Mouse (Mus musculus) limb, embryonic 11.5 days (tissue): ENCODE results near the gene Tbc1d10c. TPM values are rescaled to one million over a fixed set of nuclear protein-coding genes. Genes with fewer than 3 reads are reported as not detected.
A peak's percentile ranks its signal among the peaks of the same experiment; 100 is the strongest.

ENCODE experiments used
- ATAC-seq: fragments of 200-750 bp; cut with Nextera tagmentation; 2 replicates; pipeline ENCODE4 v1.8.0; 2017; ENCODE audit warnings: low read depth; ENCODE audit not compliant: insufficient number of reproducible peaks, low FRiP score, low TSS enrichment
- DNase-seq: peaks from one replicate; pipeline ENCODE4 v3.0.0-alpha.2; 2015; ENCODE audit warnings: low spot score
- H3K27ac ChIP-seq: fragments of 300-500 bp; sonication (generic); replicated peaks from 2 replicates; pipeline ENCODE4 v1.5.1; 2014; ENCODE audit warnings: low read depth, mild to moderate bottlenecking, low read length
- H3K27me3 ChIP-seq: fragments of 300-500 bp; sonication (generic); 2 replicates; pipeline ENCODE4 v1.6.1; 2014; ENCODE audit warnings: mild to moderate bottlenecking, low read length, mixed read lengths; ENCODE audit not compliant: control insufficient read depth, insufficient read depth
- H3K36me3 ChIP-seq: fragments of 300-500 bp; sonication (generic); 2 replicates; pipeline ENCODE4 v1.6.1; 2014; ENCODE audit warnings: mild to moderate bottlenecking, low read length, moderate library complexity, mixed read lengths; ENCODE audit not compliant: control insufficient read depth, insufficient read depth
- H3K4me1 ChIP-seq: fragments of 300-500 bp; sonication (generic); 2 replicates; pipeline ENCODE4 v1.6.1; 2014; ENCODE audit warnings: low read length, mixed read lengths; ENCODE audit not compliant: control insufficient read depth, insufficient read depth
- H3K4me2 ChIP-seq: fragments of 300-500 bp; sonication (generic); 2 replicates; pipeline ENCODE4 v1.6.1; 2014; ENCODE audit warnings: low read depth, mild to moderate bottlenecking, moderate library complexity; ENCODE audit not compliant: severe bottlenecking
- H3K4me3 ChIP-seq: fragments of 300-500 bp; sonication (generic); 2 replicates; pipeline ENCODE4 v1.5.1; 2014; ENCODE audit warnings: low read depth, low read length
- H3K9ac ChIP-seq: fragments of 300-500 bp; sonication (generic); 2 replicates; pipeline ENCODE4 v1.6.1; 2014; ENCODE audit warnings: mild to moderate bottlenecking, low read length
- H3K9me3 ChIP-seq: fragments of 300-500 bp; sonication (generic); 2 replicates; pipeline ENCODE4 v1.6.1; 2016; ENCODE audit warnings: low read length; ENCODE audit not compliant: control insufficient read depth
- WGBS: fragments of 180-500 bp; shearing (Covaris S2); extraction: QIAGEN DNeasy Blood & Tissue Kit; methylation state at CpG from one replicate; pipeline ENCODE4 v1.1.7; 2014; 5-methylcytosine and 5-hydroxymethylcytosine counted together
- polyA plus RNA-seq: library from polyadenylated mRNA; unstranded; fragments of >200 nt; fragmentation: Nextera tagmentation; extraction: Ambion mirVana; gene quantifications from 2 replicates; pipeline ENCODE4 v1.2.1, GENCODE M21; 2014

Tbc1d10c gene
- polyA plus RNA-seq, 1 experiment from 2014 or later: 0.89 TPM

- no peak within 1 kb of the TSS for H3K27ac ChIP-seq
- H3K4me3 ChIP-seq: no peak within 1 kb of the TSS
- peaks cover 8% of the 10 kb centered on the region for H3K4me1 ChIP-seq
- H3K36me3 ChIP-seq: peaks cover 23% of the 10 kb centered on the region
- H3K9ac ChIP-seq: no peak within 1 kb of the TSS
- no peak within 1 kb of the TSS for H3K4me2 ChIP-seq
- DNase-seq (no peak), ATAC-seq (no peak)
- WGBS: 76% methylated on average over 11 of the region's 11 CpGs
- no peaks in the 10 kb centered on the region for H3K27me3 ChIP-seq
- no peaks in the 10 kb centered on the region for H3K9me3 ChIP-seq
Measured at GRCm38 (mm10) chr19:4153232-4153654, 37.8 kb downstream of the Tbc1d10c start, which contains the start of gene Ptprcap. TSS of gene Ptprcap (plus strand) at chr19:4153604.

GRCm38 (mm10) chr19:4152445-4153231, 38.4 kb downstream of the Tbc1d10c start:
- DNase-seq (no peak), ATAC-seq (no peak)
- Histone ChIP-seq H3K4me1 (peaks cover 14% of the 10 kb centered on the region), H3K9me3 (no peaks in the 10 kb centered on the region), H3K36me3 (peaks cover 21% of the 10 kb centered on the region), H3K4me3 (no peak overlapping the region), H3K27me3 (no peaks in the 10 kb centered on the region), H3K27ac (no peak overlapping the region), H3K9ac (no peak overlapping the region), H3K4me2 (no peak overlapping the region)
- WGBS: 85% methylated on average over 8 of the region's 8 CpGs

GRCm38 (mm10) chr19:4151898-4152297, 39.2 kb downstream of the Tbc1d10c start:
- DNase-seq (no peak), ATAC-seq (no peak)
- Histone ChIP-seq H3K4me2 (no peak overlapping the region), H3K27ac (no peak overlapping the region), H3K4me1 (peaks cover 15% of the 10 kb centered on the region), H3K4me3 (no peak overlapping the region), H3K9ac (no peak overlapping the region), H3K9me3 (no peaks in the 10 kb centered on the region), H3K27me3 (no peaks in the 10 kb centered on the region), H3K36me3 (peaks cover 17% of the 10 kb centered on the region)
- 91% methylated on average over 5 of the region's 5 CpGs for WGBS

- Histone ChIP-seq H3K4me2 (no peak overlapping the region), H3K36me3 (peaks cover 17% of the 10 kb centered on the region), H3K27ac (no peak overlapping the region), H3K4me3 (no peak overlapping the region), H3K9ac (no peak overlapping the region), H3K27me3 (no peaks in the 10 kb centered on the region), H3K4me1 (peaks cover 15% of the 10 kb centered on the region), H3K9me3 (no peaks in the 10 kb centered on the region)
- ATAC-seq: no peak
- 72% methylated on average over 5 of the region's 5 CpGs for WGBS
- no peak for DNase-seq
Measured at GRCm38 (mm10) chr19:4151488-4151860, 39.6 kb downstream of the Tbc1d10c start.

GRCm38 (mm10) chr19:4150567-4151487, 40.3 kb downstream of the Tbc1d10c start:
- 91% methylated on average over 22 of the region's 22 CpGs for WGBS
- ATAC-seq (no peak), DNase-seq (no peak)
- Histone ChIP-seq H3K4me2 (no peak overlapping the region), H3K36me3 (peaks cover 11% of the 10 kb centered on the region), H3K27ac (no peak overlapping the region), H3K4me1 (peaks cover 15% of the 10 kb centered on the region), H3K27me3 (no peaks in the 10 kb centered on the region), H3K9me3 (no peaks in the 10 kb centered on the region), H3K4me3 (no peak overlapping the region), H3K9ac (no peak overlapping the region)

- no peaks in the 10 kb centered on the region for H3K27me3 ChIP-seq
- 96% methylated on average over 17 of the region's 17 CpGs for WGBS
- H3K27ac ChIP-seq: no peak overlapping the region
- no peak overlapping the region for H3K4me2 ChIP-seq
- peaks cover 11% of the 10 kb centered on the region for H3K36me3 ChIP-seq
- peaks cover 15% of the 10 kb centered on the region for H3K4me1 ChIP-seq
- no peak overlapping the region for H3K9ac ChIP-seq
- no peak for DNase-seq
- H3K4me3 ChIP-seq: no peak overlapping the region
- ATAC-seq: no peak
- H3K9me3 ChIP-seq: no peaks in the 10 kb centered on the region
Measured at GRCm38 (mm10) chr19:4149764-4150461, 41.2 kb downstream of the Tbc1d10c start.

GRCm38 (mm10) chr19:4149283-4149682, 41.8 kb downstream of the Tbc1d10c start:
- no peak for ATAC-seq
- Histone ChIP-seq H3K27me3 (no peaks in the 10 kb centered on the region), H3K4me3 (peak overlapping the region; percentile 86), H3K9ac (peak overlapping the region; percentile 85), H3K36me3 (peaks cover 11% of the 10 kb centered on the region), H3K4me1 (peaks cover 15% of the 10 kb centered on the region), H3K27ac (no peak overlapping the region), H3K9me3 (no peaks in the 10 kb centered on the region), H3K4me2 (peak overlapping the region; percentile 90)
- WGBS: 82% methylated on average over 11 of the region's 11 CpGs
- DNase-seq: no peak

GRCm38 (mm10) chr19:4148819-4149218, 42.3 kb downstream of the Tbc1d10c start:
- DNase-seq (no peak), ATAC-seq (no peak)
- Histone ChIP-seq H3K27me3 (no peaks in the 10 kb centered on the region), H3K4me1 (peaks cover 15% of the 10 kb centered on the region), H3K9ac (peak overlapping the region; percentile 85), H3K4me3 (peak overlapping the region; percentile 86), H3K4me2 (peak overlapping the region; percentile 90), H3K36me3 (peaks cover 11% of the 10 kb centered on the region), H3K9me3 (no peaks in the 10 kb centered on the region), H3K27ac (0 out of 2 replicates have a peak overlapping the region, but pooled peaks have one; percentile 36)
- WGBS: 4% methylated on average over 8 of the region's 8 CpGs
